ENCODE assay signal across 9 mouse cellular contexts in the genomic region with DNA sequence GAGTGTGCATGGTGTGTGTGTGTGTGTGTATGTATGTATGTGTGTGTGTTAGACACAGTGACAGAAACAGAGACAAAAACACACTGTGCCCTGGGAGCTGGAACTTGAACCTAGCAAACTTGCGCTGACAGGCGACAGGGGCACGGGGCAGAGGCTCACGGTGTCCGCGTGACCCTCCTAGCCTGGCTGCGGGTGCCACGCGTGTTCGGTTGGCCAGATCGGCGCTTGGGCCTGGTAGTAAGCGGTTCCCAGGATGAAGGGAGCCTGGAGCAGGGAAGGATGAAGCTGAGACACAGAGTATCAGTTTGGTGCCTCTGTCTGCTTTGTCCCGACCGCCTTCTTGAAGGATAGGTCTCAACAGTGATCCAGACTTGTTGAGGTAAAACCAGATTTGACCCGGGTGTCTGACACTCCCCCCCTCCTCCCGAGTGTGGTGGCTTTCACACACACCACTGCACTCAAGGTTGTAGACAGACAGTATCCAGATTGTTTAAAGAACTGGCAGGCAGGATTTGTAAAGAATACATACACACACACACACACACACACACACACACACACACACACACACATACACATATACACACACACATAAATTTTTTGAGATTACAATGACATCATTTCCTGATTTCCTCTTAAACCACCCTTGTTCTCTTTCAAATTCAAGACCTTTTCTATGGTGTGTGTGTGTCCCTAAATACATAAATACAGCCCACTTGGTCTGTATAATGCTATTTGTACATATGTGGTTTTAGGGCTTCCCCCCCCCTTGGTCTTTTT. TPM values are rescaled to one million over a fixed set of nuclear protein-coding genes. Genes with fewer than 3 reads are reported as not detected.
DNase-seq lines count a peak whose midpoint lies in the region; ATAC-seq lines count a peak whose summit lies in the region.
"Had no signal": no experiment of that assay in that cellular context is flagged by ENCODE, and none has a peak within 500 bp of the region (broad histone marks: within the 10 kb centered on the region; RNA-seq: fewer than 3 reads in every experiment).

A gene (plus strand): TSS at position 202 of the 780 bp plus-strand sequence.

- ATAC-seq in lung, embryonic 15.5 days (ENCODE audit: borderline replicate concordance, extremely low read depth, low FRiP score, low TSS enrichment), result peak; percentile 33
- no peak for ATAC-seq in embryonic facial prominence, embryonic 13.5 days (ENCODE audit: insufficient number of reproducible peaks, insufficient read depth, low FRiP score, low TSS enrichment, low read depth)
- ATAC-seq in intestine, embryonic 14.5 days (replicated peaks; ENCODE audit: low FRiP score, low TSS enrichment, low read depth), result no peak
- ATAC-seq in midbrain, embryonic 13.5 days, result peak; percentile 38; the same call in 1 of the 2 replicates
- ATAC-seq in frontal cortex, adult (ENCODE audit: low TSS enrichment), result no peak

- no peaks in the 10 kb centered on the region for H3K36me3 ChIP-seq in lung, embryonic 15.5 days
- no peaks in the 10 kb centered on the region for H3K36me3 ChIP-seq in embryonic facial prominence, embryonic 13.5 days
- no peaks in the 10 kb centered on the region for H3K36me3 ChIP-seq in intestine, embryonic 14.5 days (ENCODE audit: control insufficient read depth, insufficient read depth, low read length)
- no peaks in the 10 kb centered on the region for H3K36me3 ChIP-seq in midbrain, embryonic 13.5 days

- no peak for DNase-seq in lung, postnatal 36 days
- DNase-seq in intestine, embryonic 14.5 days (ENCODE audit: low spot score), result no peak
- DNase-seq in layer of hippocampus, adult 18-20 months (ENCODE audit: low spot score in 2 of 2), result no peak
- DNase-seq in adrenal gland, postnatal 4 days (ENCODE audit: low spot score in 2 of 2), result no peak

- peaks cover 3% of the 10 kb centered on the region; the same call in 1 of the 2 replicates for H3K27me3 ChIP-seq in lung, embryonic 15.5 days
- peaks cover 17% of the 10 kb centered on the region for H3K27me3 ChIP-seq in embryonic facial prominence, embryonic 13.5 days
- H3K27me3 ChIP-seq in intestine, embryonic 14.5 days (replicated peaks; ENCODE audit: control insufficient read depth, insufficient read depth, low read length), result 0 out of 2 replicates have a peak, but pooled peaks cover 3% of the 10 kb centered on the region
- peaks cover 15% of the 10 kb centered on the region for H3K27me3 ChIP-seq in midbrain, embryonic 13.5 days

- H3K27ac ChIP-seq in lung, embryonic 15.5 days, result 0 out of 2 replicates have a peak within 1 kb of the TSS, but pooled peaks have one; percentile 37
- H3K27ac ChIP-seq in embryonic facial prominence, embryonic 13.5 days, result no peak within 1 kb of the TSS
- no peak within 1 kb of the TSS for H3K27ac ChIP-seq in intestine, embryonic 14.5 days (ENCODE audit: low read depth)
- no peak within 1 kb of the TSS for H3K27ac ChIP-seq in midbrain, embryonic 13.5 days

- H3K4me3 ChIP-seq in lung, embryonic 15.5 days, result peak within 1 kb of the TSS; percentile 44
- peak within 1 kb of the TSS; percentile 46 for H3K4me3 ChIP-seq in embryonic facial prominence, embryonic 13.5 days
- peak within 1 kb of the TSS; percentile 40 for H3K4me3 ChIP-seq in intestine, embryonic 14.5 days (ENCODE audit: low read depth, low read length)
- H3K4me3 ChIP-seq in midbrain, embryonic 13.5 days (replicated peaks), result peak within 1 kb of the TSS; percentile 37

- no peaks in the 10 kb centered on the region for H3K9me3 ChIP-seq in lung, embryonic 15.5 days
- no peaks in the 10 kb centered on the region for H3K9me3 ChIP-seq in embryonic facial prominence, embryonic 13.5 days
- no peaks in the 10 kb centered on the region for H3K9me3 ChIP-seq in intestine, embryonic 14.5 days (ENCODE audit: control insufficient read depth, low read length)
- no peaks in the 10 kb centered on the region for H3K9me3 ChIP-seq in midbrain, embryonic 13.5 days

- peak within 1 kb of the TSS; percentile 84 for H3K4me2 ChIP-seq in lung, embryonic 15.5 days
- peak within 1 kb of the TSS; percentile 80 for H3K4me2 ChIP-seq in embryonic facial prominence, embryonic 13.5 days
- peak within 1 kb of the TSS; percentile 67 for H3K4me2 ChIP-seq in intestine, embryonic 14.5 days (ENCODE audit: low read length)
- peak within 1 kb of the TSS; percentile 61 for H3K4me2 ChIP-seq in midbrain, embryonic 13.5 days (replicated peaks)

- WGBS in lung, embryonic 15.5 days, result 53% methylated on average over 17 of the region's 17 CpGs
- 58% methylated on average over 17 of the region's 17 CpGs for WGBS in embryonic facial prominence, embryonic 13.5 days
- WGBS in intestine, embryonic 14.5 days, result 60% methylated on average over 17 of the region's 17 CpGs
- 67% methylated on average over 17 of the region's 17 CpGs for WGBS in midbrain, embryonic 13.5 days

- peak within 1 kb of the TSS; percentile 37; the same call in 1 of the 2 replicates for H3K9ac ChIP-seq in lung, embryonic 15.5 days
- peak within 1 kb of the TSS; percentile 63 for H3K9ac ChIP-seq in embryonic facial prominence, embryonic 13.5 days
- H3K9ac ChIP-seq in intestine, embryonic 14.5 days (ENCODE audit: low read length), result 0 out of 2 replicates have a peak within 1 kb of the TSS, but pooled peaks have one; percentile 25
- peak within 1 kb of the TSS; percentile 33; the same call in 1 of the 2 replicates for H3K9ac ChIP-seq in midbrain, embryonic 13.5 days (replicated peaks)

- peaks cover 11% of the 10 kb centered on the region for H3K4me1 ChIP-seq in lung, embryonic 15.5 days
- peaks cover 12% of the 10 kb centered on the region; the same call in 1 of the 2 replicates for H3K4me1 ChIP-seq in embryonic facial prominence, embryonic 13.5 days
- peaks cover 6% of the 10 kb centered on the region for H3K4me1 ChIP-seq in intestine, embryonic 14.5 days (replicated peaks; ENCODE audit: control insufficient read depth, insufficient read depth, low read length)
- peaks cover 20% of the 10 kb centered on the region for H3K4me1 ChIP-seq in midbrain, embryonic 13.5 days (replicated peaks)

RNA-seq across cellular contexts. Expression of the gene that starts here (rescaled TPM):
- polyA plus RNA-seq in lung, embryonic 15.5 days (2015; fragmentation: Nextera tagmentation; extraction: Ambion mirVana), result 0.15 and 0.24 TPM in 2 replicates
- polyA plus RNA-seq in embryonic facial prominence, embryonic 13.5 days (2015; fragmentation: Nextera tagmentation; extraction: Ambion mirVana), result 0.56 and 0.62 TPM in 2 replicates
- 0.35 and 0.47 TPM in 2 replicates for polyA plus RNA-seq in intestine, embryonic 14.5 days (2014; fragmentation: Nextera tagmentation; extraction: Ambion mirVana)
- 0.46 and 0.57 TPM in 2 replicates for polyA plus RNA-seq in midbrain, embryonic 13.5 days (2015; fragmentation: Nextera tagmentation; extraction: Ambion mirVana)
- total RNA-seq in layer of hippocampus, adult 18-20 months (2021), result not detected
- total RNA-seq in adrenal gland, postnatal 4 days (2021), result not detected
- polyA plus RNA-seq: cortical plate, adult 2 months had no signal

Comparison
In these comparisons a context has a peak if more than half of its experiments do, and no peak if none do; other contexts are left out.
1. Peak in ATAC-seq, H3K4me3 ChIP-seq, H3K27ac ChIP-seq, H3K9ac ChIP-seq and H3K4me2 ChIP-seq in lung, embryonic 15.5 days; RNA of the gene not detected or under 1 TPM.
2. Peak in ATAC-seq, H3K4me3 ChIP-seq, H3K9ac ChIP-seq and H3K4me2 ChIP-seq in midbrain, embryonic 13.5 days; RNA of the gene not detected or under 1 TPM.